Comparison of ENCODE assay signal across 8 mouse cellular contexts in genomic region chr3:124274928-124275609, GRCm38 (mm10). TPM values are rescaled to one million over a fixed set of nuclear protein-coding genes. Genes with fewer than 3 reads are reported as not detected.
DNase-seq lines count a peak whose midpoint lies in the region; ATAC-seq and TF ChIP-seq lines count a peak whose summit lies in the region.
"Not testable (repeated sequence)": the region's sequence is repeated elsewhere in the genome, so short reads cannot be mapped to it uniquely, and the experiment has no call there.

No protein-coding gene starts in this region.

- not testable (repeated sequence) for H3K79me3 ChIP-seq in C2C12 (ENCODE audit: low read depth)

- H3K4me3 ChIP-seq in C2C12 (ENCODE audit: insufficient read depth, poor library complexity, severe bottlenecking) = not testable (repeated sequence)

- not testable (repeated sequence) for H3K36me3 ChIP-seq in C2C12 (ENCODE audit: control insufficient read depth, insufficient read depth)

- not testable (repeated sequence) for H3K79me2 ChIP-seq in C2C12 (ENCODE audit: control insufficient read depth, insufficient read depth)

- TF ChIP-seq POLR2A in brain, embryonic 14.5 days (IDR thresholded peaks at IDR 0.05; ENCODE audit: borderline replicate concordance, extremely low read depth, insufficient read depth, insufficient read length, poor library complexity, severe bottlenecking) = not testable (repeated sequence)

- not testable (repeated sequence) for H3K27me3 ChIP-seq in C2C12 (ENCODE audit: control insufficient read depth, insufficient read depth, insufficient read length)

- TF ChIP-seq CTCF in C2C12 (IDR thresholded peaks at IDR 0.05; ENCODE audit: control insufficient read depth, insufficient read depth, insufficient read length) = peak; percentile 21
- TF ChIP-seq CTCF in brain, embryonic 14.5 days (IDR thresholded peaks at IDR 0.05; ENCODE audit: borderline replicate concordance, extremely low read depth, insufficient read depth, insufficient read length) = peak; percentile 88

- peak; percentile 90 for DNase-seq in brain, embryonic 14.5 days (ENCODE audit: low read depth)
- DNase-seq in embryo, embryonic 9.5 days (ENCODE audit: extremely low spot score) = peak; percentile 47
- peak; percentile 2 to 46 for DNase-seq in heart, adult 18-20 months
- peak; percentile 4 for DNase-seq in induced T-regulatory cell, adult 2 months (ENCODE audit: low read depth)
- peak; percentile 26 to 30 for DNase-seq in layer of hippocampus, postnatal 36 days
- DNase-seq in right cerebral cortex, adult 18-20 months = peak; percentile 37

- peak; percentile 94 for ATAC-seq in megakaryocyte progenitor cell, adult 5-6 weeks (replicated peaks; ENCODE audit: poor library complexity)

- peak overlapping the region; percentile 23 for H3ac ChIP-seq in C2C12 (ENCODE audit: control insufficient read depth, insufficient read length, low read depth)

RNA-seq across cellular contexts. Expression of gene Tram1l1, which starts 45.6 kb away (rescaled TPM):
- 4.9 TPM for polyA plus RNA-seq in C2C12 (2012; fragmentation: generic; extraction: Trizol)
- polyA plus RNA-seq in brain, embryonic 14.5 days (2012; rRNA removed) = 31.3 and 32.2 TPM in 2 replicates
- total RNA-seq in heart, adult 18-20 months (2021) = not detected
- total RNA-seq in layer of hippocampus, postnatal 36 days (2021) = 10 to 100 TPM; 16.7 to 17.5 TPM
- not detected in 2 replicates for total RNA-seq in megakaryocyte progenitor cell, adult 5-6 weeks (2015)
- total RNA-seq in megakaryocyte progenitor cell, adult 5-6 weeks (2017) = not detected in 2 replicates

Comparison
In these comparisons a context has a peak if more than half of its experiments do, and no peak if none do; other contexts are left out.
1. DNase-seq: peak in every context shown above with its lines; median percentile 90 in brain, embryonic 14.5 days; 47 in embryo, embryonic 9.5 days; 37 in right cerebral cortex, adult 18-20 months; 28 in layer of hippocampus, postnatal 36 days; 24 in heart, adult 18-20 months; 4 in induced T-regulatory cell, adult 2 months.
2. RNA of gene Tram1l1, which starts 45.6 kb away (total RNA-seq): 16.7 to 17.5 TPM in layer of hippocampus, postnatal 36 days; not detected in heart, adult 18-20 months and not detected in megakaryocyte progenitor cell, adult 5-6 weeks; every median in the first group is over 10 times any median in the second.